Mouse (Mus musculus): Measurements from ENCODE around the gene Pde10a.

GRCm38 (mm10) chr17:9035561-9036348, 510.6 kb downstream of the Pde10a start:
- no peak for TF ChIP-seq GATA1 (IDR thresholded peaks at IDR 0.05; ENCODE audit: borderline replicate concordance, low read length)
- no peak for TF ChIP-seq FLI1 (IDR thresholded peaks at IDR 0.05; ENCODE audit: low read length)

Data from megakaryocyte, embryonic 14.5 days (primary cell).